Mouse (Mus musculus) heart, postnatal 0 days (tissue): ENCODE data around the gene Nlrc5. TPM values are rescaled to one million over a fixed set of nuclear protein-coding genes. Genes with fewer than 3 reads are reported as not detected.
A peak's percentile ranks its signal among the peaks of the same experiment; 100 is the strongest.
"Not testable (repeated sequence)": the region's sequence is repeated elsewhere in the genome, so short reads cannot be mapped to it uniquely, and the experiment has no call there.

Experiments used
- ATAC-seq: fragments of 200-750 bp; cut with Nextera tagmentation; 2 replicates; pipeline ENCODE4 v1.8.0; 2017; ENCODE audit warnings: low read depth, moderate number of reproducible peaks, moderate library complexity; ENCODE audit not compliant: insufficient read depth
- DNase-seq: peaks from one replicate; pipeline ENCODE4 v3.0.0-alpha.2; 2016; ENCODE audit warnings: low spot score
- H3K27ac ChIP-seq: fragments of 300-500 bp; sonication (generic); 2 replicates; pipeline ENCODE4 v1.5.1; 2014; ENCODE audit warnings: low read depth, mild to moderate bottlenecking
- H3K27me3 ChIP-seq: fragments of 300-500 bp; sonication (generic); 2 replicates; pipeline ENCODE4 v1.6.1; 2014; ENCODE audit warnings: low read length, mixed read lengths; ENCODE audit not compliant: control insufficient read depth, insufficient read depth
- H3K36me3 ChIP-seq: fragments of 300-500 bp; sonication (generic); replicated peaks from 2 replicates; pipeline ENCODE4 v1.6.1; 2014; ENCODE audit warnings: low read length, mixed read lengths; ENCODE audit not compliant: control insufficient read depth, insufficient read depth
- H3K4me1 ChIP-seq: fragments of 300-500 bp; sonication (generic); 2 replicates; pipeline ENCODE4 v1.6.1; 2014; ENCODE audit warnings: antibody characterized with exemption; ENCODE audit not compliant: control insufficient read depth, insufficient read depth
- H3K4me2 ChIP-seq: fragments of 300-500 bp; sonication (generic); 2 replicates; pipeline ENCODE4 v1.6.1; 2014; ENCODE audit warnings: low read depth, mild to moderate bottlenecking, low read length, moderate library complexity
- H3K4me3 ChIP-seq: fragments of 300-500 bp; sonication (generic); 2 replicates; pipeline ENCODE4 v1.5.1; 2014; ENCODE audit warnings: low read depth, low read length
- H3K9ac ChIP-seq: fragments of 300-500 bp; sonication (generic); replicated peaks from 2 replicates; pipeline ENCODE4 v1.6.1; 2014; ENCODE audit warnings: low read depth, low read length, mixed read lengths
- H3K9me3 ChIP-seq: fragments of 300-500 bp; sonication (generic); replicated peaks from 2 replicates; pipeline ENCODE4 v1.6.1; 2016; ENCODE audit warnings: low read length; ENCODE audit not compliant: control insufficient read depth
- CTCF ChIP-seq: IDR thresholded peaks from 2 replicates; pipeline ENCODE4 v1.5.1; 2016; ENCODE audit warnings: antibody characterized with exemption, control low read depth, low read depth
- EP300 ChIP-seq: IDR thresholded peaks from 2 replicates; pipeline ENCODE4 v1.6.1; 2016; ENCODE audit warnings: antibody characterized with exemption, low read depth
- WGBS: fragments of 180-500 bp; shearing (Covaris S2); extraction: QIAGEN DNeasy Blood & Tissue Kit; methylation state at CpG from one replicate; pipeline ENCODE4 v1.1.7; 2014; 5-methylcytosine and 5-hydroxymethylcytosine counted together
- polyA plus RNA-seq: library from polyadenylated mRNA; unstranded; fragments of >200 nt; fragmentation: Nextera tagmentation; extraction: Ambion mirVana; gene quantifications from 2 replicates; pipeline ENCODE4 v1.2.1, GENCODE M21; 2015
- total RNA-seq: library from RNA; depleted of rRNA; stranded (reverse); fragments of >200 nt; gene quantifications from 2 replicates; pipeline ENCODE4 v1.2.3, GENCODE M21; 2014; ENCODE audit warnings: low replicate concordance

The Nlrc5 gene
- total and polyA plus RNA-seq, 2 experiments from 2014 or later = 0.11 to 3.1 TPM

DNA sequence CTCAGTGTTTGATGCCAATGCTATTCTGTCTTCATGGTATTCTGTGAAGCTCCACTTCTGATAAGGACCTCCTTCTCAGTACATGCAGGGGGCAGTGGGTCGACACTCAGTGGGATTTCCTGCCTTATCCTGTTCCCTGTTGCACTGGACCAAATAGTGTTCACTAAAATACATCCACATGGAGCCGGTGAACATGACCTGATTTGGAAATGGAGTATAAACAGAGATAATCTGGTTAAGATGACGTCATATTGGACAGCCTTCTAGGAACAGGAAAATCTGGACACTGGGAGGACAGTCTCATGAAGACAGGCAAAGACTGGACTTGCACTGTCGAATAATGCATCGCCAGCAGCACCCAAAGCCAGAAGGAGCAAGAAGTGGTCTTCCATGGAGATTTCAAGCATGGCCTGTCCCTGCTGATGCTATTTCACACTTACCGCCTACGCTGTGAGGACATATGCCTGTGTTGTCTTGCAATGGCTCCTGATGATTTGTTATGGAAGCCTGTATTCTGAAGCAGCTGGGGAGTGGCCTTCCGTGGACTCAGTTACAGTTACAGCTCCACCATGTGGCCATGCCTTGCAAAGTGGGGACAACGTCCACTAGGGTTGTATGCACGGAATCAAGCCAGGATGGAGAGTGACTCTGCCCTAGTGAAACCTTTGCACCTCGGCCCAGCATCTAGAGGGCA, 37.0 kb upstream of the Nlrc5 start:
- 46% methylated on average over 11 of the region's 11 CpGs for WGBS
- Histone ChIP-seq H3K9ac (no peak overlapping the region), H3K27me3 (no peaks in the 10 kb centered on the region), H3K27ac (peak overlapping the region; percentile 30; the same call in 1 of the 2 replicates), H3K4me2 (no peak overlapping the region), H3K4me3 (no peak overlapping the region), H3K36me3 (peaks cover 40% of the 10 kb centered on the region), H3K4me1 (no peaks in the 10 kb centered on the region), H3K9me3 (no peaks in the 10 kb centered on the region)
- no peak for TF ChIP-seq EP300
- TF ChIP-seq CTCF = peak; percentile 87
- DNase-seq (peak; percentile 62), ATAC-seq (peak; percentile 79)

DNA sequence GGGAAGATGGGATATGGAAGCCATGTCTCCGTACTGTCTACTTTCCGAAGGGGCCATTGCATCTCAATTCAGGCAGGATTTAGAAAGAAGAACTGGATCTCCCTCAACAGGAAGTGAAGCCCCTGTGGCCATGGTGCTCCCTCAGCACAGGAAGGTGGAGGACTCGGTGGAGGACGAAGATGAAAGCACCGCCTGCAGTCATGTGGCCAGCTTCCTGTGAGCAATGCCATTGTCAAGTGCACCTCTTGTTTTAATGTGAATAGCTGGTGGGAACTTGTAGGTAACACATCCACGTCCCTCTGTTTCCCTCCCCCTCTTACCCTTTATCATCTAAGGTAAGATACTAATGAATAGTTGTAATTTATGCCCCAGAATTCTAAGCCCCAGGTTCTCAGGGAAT, 35.6 kb upstream of the Nlrc5 start:
- TF ChIP-seq CTCF (no peak), EP300 (no peak)
- H3K4me3 ChIP-seq = no peak overlapping the region
- ATAC-seq = no peak

GRCm38 (mm10) chr8:94399361-94399953, 34.7 kb upstream of the Nlrc5 start:
- Histone ChIP-seq H3K9me3 (no peaks in the 10 kb centered on the region), H3K4me1 (no peaks in the 10 kb centered on the region), H3K27me3 (no peaks in the 10 kb centered on the region), H3K4me3 (no peak overlapping the region), H3K36me3 (peaks cover 18% of the 10 kb centered on the region), H3K4me2 (no peak overlapping the region), H3K27ac (no peak overlapping the region), H3K9ac (no peak overlapping the region)
- WGBS = 54% methylated on average over 3 of the region's 3 CpGs
- TF ChIP-seq EP300 (no peak), CTCF (no peak)
- ATAC-seq = no peak
- no peak for DNase-seq

More for the DNA sequence above, 35.6 kb upstream of the Nlrc5 start:
- Histone ChIP-seq H3K9me3 (no peaks in the 10 kb centered on the region), H3K4me2 (no peak overlapping the region), H3K9ac (no peak overlapping the region), H3K4me1 (no peaks in the 10 kb centered on the region), H3K27ac (no peak overlapping the region), H3K36me3 (peaks cover 27% of the 10 kb centered on the region), H3K27me3 (no peaks in the 10 kb centered on the region)
- no peak for DNase-seq
- 67% methylated on average over 6 of the region's 6 CpGs for WGBS

DNA sequence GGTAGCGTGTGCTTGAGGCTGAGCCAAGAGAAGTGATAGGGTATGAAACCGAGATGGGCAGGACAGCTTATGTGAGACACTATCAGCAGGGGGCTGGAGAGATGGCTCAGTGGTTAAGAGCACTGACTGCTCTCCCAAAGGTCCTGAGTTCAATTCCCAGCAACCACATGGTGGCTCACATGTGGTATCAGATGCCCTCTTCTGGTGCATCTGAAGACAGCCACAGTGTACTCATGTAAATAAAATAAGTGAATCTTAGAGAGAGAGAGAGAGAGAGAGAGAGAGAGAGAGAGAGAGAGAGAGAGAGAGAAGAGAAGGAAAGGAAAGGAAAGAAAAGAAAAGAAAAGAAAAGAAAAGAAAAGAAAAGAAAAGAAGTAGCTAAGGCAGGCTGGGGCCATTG, 34.2 kb upstream of the Nlrc5 start:
- H3K27ac ChIP-seq, H3K9ac ChIP-seq, DNase-seq, H3K9me3 ChIP-seq, H3K4me1 ChIP-seq, ATAC-seq, H3K27me3 ChIP-seq, H3K4me3 ChIP-seq, H3K4me2 ChIP-seq: not testable (repeated sequence)
- peak; percentile 7; the same call in 1 of the 2 replicates for TF ChIP-seq CTCF
- 64% methylated on average over 2 of the region's 2 CpGs for WGBS
- peaks cover 13% of the 10 kb centered on the region for H3K36me3 ChIP-seq

DNA sequence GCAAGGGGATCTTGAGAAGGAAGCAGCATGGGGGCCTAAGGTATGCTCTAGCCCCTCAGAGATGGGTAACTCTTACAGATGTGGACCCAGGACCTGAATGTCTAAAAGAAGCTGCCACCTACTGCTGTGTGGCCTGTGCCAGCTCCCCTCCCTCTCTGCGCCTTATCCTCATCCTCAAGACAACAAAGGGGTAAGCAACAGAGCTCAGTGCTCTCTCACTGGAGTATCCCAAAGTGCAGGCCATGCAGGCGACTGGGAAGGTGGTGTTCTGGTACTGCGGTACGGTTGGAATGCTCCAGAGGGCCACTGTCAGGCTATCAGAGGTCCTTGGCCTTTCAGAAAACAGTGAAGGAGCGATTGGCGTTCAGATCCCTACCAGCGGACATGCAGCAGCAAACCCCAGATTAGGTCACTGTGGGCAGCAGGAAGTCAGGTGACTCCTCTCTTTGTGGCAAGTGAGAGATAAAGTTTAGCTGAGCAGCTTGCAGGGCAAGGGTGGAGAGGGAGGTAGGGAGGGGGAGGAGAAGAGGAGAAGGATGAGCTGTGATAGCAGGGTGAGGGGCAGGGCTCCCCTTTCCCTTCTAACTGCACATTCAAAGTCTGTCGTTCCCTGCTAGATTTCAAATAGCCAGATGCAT, 25.6 kb upstream of the Nlrc5 start:
- Histone ChIP-seq H3K36me3 (no peaks in the 10 kb centered on the region), H3K4me1 (peaks cover 9% of the 10 kb centered on the region; the same call in 1 of the 2 replicates), H3K9me3 (no peaks in the 10 kb centered on the region), H3K27ac (no peak overlapping the region), H3K27me3 (no peaks in the 10 kb centered on the region), H3K9ac (no peak overlapping the region), H3K4me2 (no peak overlapping the region), H3K4me3 (no peak overlapping the region)
- ATAC-seq (no peak), DNase-seq (no peak)
- 18% methylated on average over 8 of the region's 8 CpGs for WGBS
- TF ChIP-seq CTCF (no peak), EP300 (no peak)
